Mouse (Mus musculus) right cerebral cortex, postnatal 4 days (tissue): ENCODE results near the gene Cse1l.

Experiments used
- DNase-seq: peaks from one replicate; pipeline ENCODE4 v3.0.0-alpha.2; 2022

Gene Cse1l

GRCm38 (mm10) chr2:166903719-166904282, 2.0 kb upstream of the Cse1l start:
- DNase-seq: peak; percentile 17

GRCm38 (mm10) chr2:166906523-166907182, 813 bp downstream of the Cse1l start:
- DNase-seq: no peak

- no peak for DNase-seq
Observed at GRCm38 (mm10) chr2:166909729-166910128, 3.9 kb downstream of the Cse1l start.

- DNase-seq: no peak
Observed at GRCm38 (mm10) chr2:166910536-166910935, 4.7 kb downstream of the Cse1l start.

- no peak for DNase-seq
Observed at GRCm38 (mm10) chr2:166923971-166924370, 18.1 kb downstream of the Cse1l start.

GRCm38 (mm10) chr2:166933943-166934342, 28.1 kb downstream of the Cse1l start:
- no peak for DNase-seq

- DNase-seq: no peak
Observed at GRCm38 (mm10) chr2:166934416-166934815, 28.6 kb downstream of the Cse1l start.

- no peak for DNase-seq
Observed at GRCm38 (mm10) chr2:166935582-166935981, 29.7 kb downstream of the Cse1l start.

- no peak for DNase-seq
Observed at GRCm38 (mm10) chr2:166936166-166936565, 30.3 kb downstream of the Cse1l start.

- no peak for DNase-seq
Observed at GRCm38 (mm10) chr2:166943146-166943545, 37.3 kb downstream of the Cse1l start.

- no peak for DNase-seq
Observed at GRCm38 (mm10) chr2:166944346-166944745, 38.5 kb downstream of the Cse1l start.

GRCm38 (mm10) chr2:166945456-166945855, 39.6 kb downstream of the Cse1l start:
- DNase-seq: no peak

- no peak for DNase-seq
Observed at GRCm38 (mm10) chr2:166948246-166948645, 42.4 kb downstream of the Cse1l start.

GRCm38 (mm10) chr2:166948936-166949335, 43.1 kb downstream of the Cse1l start:
- DNase-seq: no peak

GRCm38 (mm10) chr2:166950853-166951648, 45.2 kb downstream of the Cse1l start:
- DNase-seq: peak; percentile 56

GRCm38 (mm10) chr2:166952151-166952550, 46.3 kb downstream of the Cse1l start:
- no peak for DNase-seq

GRCm38 (mm10) chr2:166956805-166957204, 51.0 kb downstream of the Cse1l start:
- peak; percentile 20 for DNase-seq

- no peak for DNase-seq
Observed at GRCm38 (mm10) chr2:166960648-166961330, 54.9 kb downstream of the Cse1l start.

- no peak for DNase-seq
Observed at GRCm38 (mm10) chr2:166963257-166963656, 57.4 kb downstream of the Cse1l start.

GRCm38 (mm10) chr2:166964773-166965172, 58.9 kb downstream of the Cse1l start:
- no peak for DNase-seq

GRCm38 (mm10) chr2:166973153-166973552, 67.3 kb downstream of the Cse1l start:
- DNase-seq: no peak

GRCm38 (mm10) chr2:166974177-166974872, 68.5 kb downstream of the Cse1l start:
- DNase-seq: no peak

- DNase-seq: no peak
Observed at GRCm38 (mm10) chr2:166976356-166976755, 70.5 kb downstream of the Cse1l start.
